ENCODE assay signal across 7 mouse cellular contexts in the genomic region with DNA sequence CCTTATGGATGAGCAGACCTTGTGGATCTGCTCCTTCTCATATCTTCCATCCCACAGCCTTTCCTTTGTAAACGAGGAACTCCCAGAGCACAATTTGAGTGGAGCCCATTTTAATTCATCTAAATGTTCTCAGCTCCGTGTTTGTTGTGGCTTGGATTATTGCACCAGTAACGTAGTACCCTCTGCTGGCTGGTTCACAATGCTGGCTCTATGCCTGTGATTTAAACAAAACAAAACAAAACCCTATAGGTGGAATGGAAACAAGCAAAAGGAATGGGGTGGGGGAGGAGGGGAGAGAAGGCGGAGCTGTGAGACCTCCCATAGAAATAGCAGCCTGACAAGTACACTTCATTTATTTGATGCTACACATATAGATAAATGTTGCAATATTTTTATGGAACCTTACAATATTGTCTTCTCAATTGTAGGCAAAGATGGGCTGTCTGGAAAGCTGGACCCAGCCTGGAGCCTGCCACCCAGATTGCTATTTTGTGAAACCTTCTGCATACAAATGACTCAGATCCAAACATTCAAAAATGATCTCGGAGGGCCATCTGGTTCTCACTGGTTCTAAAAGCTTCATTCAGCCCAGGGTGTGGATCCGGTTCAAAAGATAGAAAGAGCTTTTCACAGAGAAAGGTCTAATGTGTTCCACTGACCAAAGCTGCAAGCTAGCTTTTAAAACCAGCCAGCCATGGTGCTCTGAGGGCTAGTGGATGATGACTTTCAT.
DNase-seq lines count a peak whose midpoint lies in the region; ATAC-seq and TF ChIP-seq lines count a peak whose summit lies in the region.

No protein-coding gene starts in this region.

- H3K27me3 ChIP-seq in kidney, postnatal 0 days (ENCODE audit: insufficient read depth, low read length): no peaks in the 10 kb centered on the region
- no peaks in the 10 kb centered on the region for H3K27me3 ChIP-seq in kidney, embryonic 14.5 days (ENCODE audit: control insufficient read depth, insufficient read depth, low read length)
- H3K27me3 ChIP-seq in forebrain, embryonic 16.5 days (replicated peaks; ENCODE audit: control insufficient read depth, insufficient read depth, low read length): no peaks in the 10 kb centered on the region
- no peaks in the 10 kb centered on the region for H3K27me3 ChIP-seq in neural tube, embryonic 14.5 days (ENCODE audit: control insufficient read depth, insufficient read depth, low read length)

- no peak overlapping the region for H3K27ac ChIP-seq in kidney, postnatal 0 days
- no peak overlapping the region for H3K27ac ChIP-seq in kidney, embryonic 14.5 days (ENCODE audit: low read depth, low read length)
- peak overlapping the region; percentile 67 for H3K27ac ChIP-seq in forebrain, embryonic 16.5 days (ENCODE audit: low read length)
- H3K27ac ChIP-seq in neural tube, embryonic 14.5 days (ENCODE audit: low read depth, low read length): peak overlapping the region; percentile 44

- no peaks in the 10 kb centered on the region for H3K4me1 ChIP-seq in kidney, postnatal 0 days (replicated peaks; ENCODE audit: insufficient read depth, low read length)
- no peaks in the 10 kb centered on the region for H3K4me1 ChIP-seq in kidney, embryonic 14.5 days (ENCODE audit: control insufficient read depth, insufficient read depth, low read length)
- H3K4me1 ChIP-seq in forebrain, embryonic 16.5 days (replicated peaks; ENCODE audit: control insufficient read depth, insufficient read depth, low read length): peaks cover 20% of the 10 kb centered on the region
- H3K4me1 ChIP-seq in neural tube, embryonic 14.5 days (ENCODE audit: control insufficient read depth, insufficient read depth, low read length): peaks cover 3% of the 10 kb centered on the region; the same call in 1 of the 2 replicates

- peak; percentile 16; the same call in 1 of the 2 replicates for TF ChIP-seq CTCF in kidney, postnatal 0 days (IDR thresholded peaks at IDR 0.05; ENCODE audit: low read depth)

- no peak overlapping the region for H3K9ac ChIP-seq in kidney, postnatal 0 days (ENCODE audit: low read depth, low read length)
- H3K9ac ChIP-seq in kidney, embryonic 14.5 days (ENCODE audit: low read depth, low read length): no peak overlapping the region
- H3K9ac ChIP-seq in forebrain, embryonic 16.5 days (replicated peaks; ENCODE audit: low read depth, low read length): no peak overlapping the region
- H3K9ac ChIP-seq in neural tube, embryonic 14.5 days (replicated peaks; ENCODE audit: low read depth, low read length): no peak overlapping the region

- 58% methylated on average over 6 of the region's 6 CpGs for WGBS in kidney, postnatal 0 days
- WGBS in kidney, embryonic 14.5 days: 71% methylated on average over 6 of the region's 6 CpGs
- 17% methylated on average over 6 of the region's 6 CpGs for WGBS in forebrain, embryonic 16.5 days
- WGBS in neural tube, embryonic 14.5 days: 41% methylated on average over 6 of the region's 6 CpGs

- no peak overlapping the region for H3K4me2 ChIP-seq in kidney, postnatal 0 days (ENCODE audit: low read length)
- no peak overlapping the region for H3K4me2 ChIP-seq in kidney, embryonic 14.5 days (replicated peaks; ENCODE audit: low read depth, low read length)
- no peak overlapping the region for H3K4me2 ChIP-seq in forebrain, embryonic 16.5 days (ENCODE audit: low read length)
- H3K4me2 ChIP-seq in neural tube, embryonic 14.5 days (ENCODE audit: low read depth, low read length): no peak overlapping the region

- no peaks in the 10 kb centered on the region for H3K36me3 ChIP-seq in kidney, postnatal 0 days (ENCODE audit: insufficient read depth, low read length)
- H3K36me3 ChIP-seq in kidney, embryonic 14.5 days (ENCODE audit: control insufficient read depth, insufficient read depth, low read length): no peaks in the 10 kb centered on the region
- peaks cover 10% of the 10 kb centered on the region for H3K36me3 ChIP-seq in forebrain, embryonic 16.5 days (ENCODE audit: control insufficient read depth, insufficient read depth)
- H3K36me3 ChIP-seq in neural tube, embryonic 14.5 days (ENCODE audit: control insufficient read depth, insufficient read depth, low read length): peaks cover 21% of the 10 kb centered on the region

- no peaks in the 10 kb centered on the region for H3K9me3 ChIP-seq in kidney, postnatal 0 days (replicated peaks; ENCODE audit: low read length)
- no peaks in the 10 kb centered on the region for H3K9me3 ChIP-seq in kidney, embryonic 14.5 days (ENCODE audit: control insufficient read depth, low read length)
- no peaks in the 10 kb centered on the region for H3K9me3 ChIP-seq in forebrain, embryonic 16.5 days (ENCODE audit: control insufficient read depth, low read length)
- no peaks in the 10 kb centered on the region for H3K9me3 ChIP-seq in neural tube, embryonic 14.5 days (ENCODE audit: control insufficient read depth, low read length)

- ATAC-seq in kidney, postnatal 0 days (replicated peaks; ENCODE audit: low FRiP score, low read depth): no peak
- ATAC-seq in kidney, embryonic 14.5 days (ENCODE audit: low FRiP score, low TSS enrichment): no peak
- peak; percentile 58 for ATAC-seq in forebrain, embryonic 16.5 days
- ATAC-seq in neural tube, embryonic 14.5 days (ENCODE audit: low read depth): no peak

- no peak for DNase-seq in kidney, postnatal 0 days (ENCODE audit: low spot score)
- DNase-seq in layer of hippocampus, adult 18-20 months (ENCODE audit: low spot score in 2 of 2): peak; percentile 52 to 82
- DNase-seq in thymus, postnatal 25 days: no peak
- DNase-seq in adrenal gland, adult 8-10 months: no peak

- no peak overlapping the region for H3K4me3 ChIP-seq in kidney, postnatal 0 days (replicated peaks; ENCODE audit: low read depth, low read length)
- no peak overlapping the region for H3K4me3 ChIP-seq in kidney, embryonic 14.5 days (ENCODE audit: low read length)
- no peak overlapping the region for H3K4me3 ChIP-seq in forebrain, embryonic 16.5 days (replicated peaks; ENCODE audit: low read length)
- H3K4me3 ChIP-seq in neural tube, embryonic 14.5 days (ENCODE audit: low read depth, low read length): no peak overlapping the region

Comparison
In these comparisons a context has a peak if more than half of its experiments do, and no peak if none do; other contexts are left out.
1. DNase-seq: peak in layer of hippocampus, adult 18-20 months (2 of 2); none in kidney, postnatal 0 days (single experiment), thymus, postnatal 25 days (single experiment) and adrenal gland, adult 8-10 months (single experiment).
2. H3K27ac ChIP-seq: peak in forebrain, embryonic 16.5 days (single experiment) and neural tube, embryonic 14.5 days (single experiment); none in kidney, postnatal 0 days (single experiment) and kidney, embryonic 14.5 days (single experiment).